Mouse (Mus musculus) C2C12 (cell line): ENCODE measurements at regions not wholly inside any gene's neighbourhood (a gene's known extent, or its start where the extent isn't known, plus 50 kb on each side); places are given as distances from the start of the nearest gene placed in this dataset.

ENCODE experiments used
- CEBPB ChIP-seq: IDR thresholded peaks from one replicate; pipeline ENCODE4 v1.6.1; 2011; ENCODE audit warnings: low read depth, mild to moderate bottlenecking, control low read depth, moderate library complexity
- CTCF ChIP-seq: IDR thresholded peaks from one replicate; pipeline ENCODE4 v1.5.1; 2011; ENCODE audit not compliant: control insufficient read depth, insufficient read depth, insufficient read length
- MAX ChIP-seq: IDR thresholded peaks from one replicate; pipeline ENCODE4 v1.6.1; 2011; ENCODE audit warnings: mild to moderate bottlenecking, control low read depth
- MYOD1 ChIP-seq: IDR thresholded peaks from one replicate; pipeline ENCODE4 v1.6.1; 2011; ENCODE audit warnings: low read depth; ENCODE audit not compliant: control insufficient read depth, insufficient read length
- MYOG ChIP-seq: IDR thresholded peaks from one replicate; pipeline ENCODE4 v1.6.1; 2011; ENCODE audit not compliant: control insufficient read depth, insufficient read length; ENCODE audit errors: extremely low read depth
- USF1 ChIP-seq: IDR thresholded peaks from one replicate; pipeline ENCODE4 v1.6.1; 2011; ENCODE audit warnings: low read depth, mild to moderate bottlenecking, control low read depth, moderate library complexity

DNA sequence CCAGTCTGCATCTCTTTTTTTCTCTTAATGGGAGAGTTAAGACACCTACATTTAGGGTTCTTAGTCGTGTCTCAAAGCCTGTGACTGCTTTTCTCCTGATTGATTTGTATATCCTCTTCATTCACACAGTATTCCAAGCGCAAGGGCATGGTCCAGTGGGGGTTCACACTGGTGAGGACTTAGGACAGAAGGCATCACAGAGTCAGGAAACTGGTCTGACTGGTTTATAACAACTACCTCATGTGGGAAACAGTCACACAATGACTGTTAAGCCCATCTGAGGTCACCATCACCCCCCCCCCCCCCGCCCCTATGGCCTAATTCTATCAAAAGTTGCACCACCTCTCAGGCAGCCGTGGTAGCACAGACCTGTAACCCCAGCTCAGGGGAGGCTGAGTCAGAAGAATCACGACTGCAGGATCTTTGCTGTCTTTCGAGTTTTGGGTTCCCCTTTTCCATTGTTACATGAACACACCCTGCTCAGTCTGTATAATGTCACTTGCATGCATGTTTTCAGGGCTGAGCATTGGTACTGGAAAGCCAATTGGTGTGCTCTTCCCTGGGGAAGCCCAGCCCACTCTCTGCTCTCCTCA lies 155.2 kb downstream of the Zfp706 start:
- no peak for TF ChIP-seq CTCF
- no peak for TF ChIP-seq MAX
- no peak for TF ChIP-seq USF1
- TF ChIP-seq MYOD1, result no peak
- TF ChIP-seq MYOG, result no peak
- TF ChIP-seq CEBPB, result no peak
